Mouse (Mus musculus) kidney, postnatal 0 days (tissue): ENCODE measurements at regions not wholly inside any gene's neighbourhood (a gene's known extent, or its start where the extent isn't known, plus 50 kb on each side); places are given as distances from the start of the nearest gene placed in this dataset.

ENCODE experiments used
- ATAC-seq: fragments of 200-750 bp; cut with Nextera tagmentation; replicated peaks from 2 replicates; pipeline ENCODE4 v1.8.0; 2017; ENCODE audit warnings: low read depth, moderate number of reproducible peaks, moderate TSS enrichment, moderate library complexity; ENCODE audit not compliant: low FRiP score
- DNase-seq: peaks from one replicate; pipeline ENCODE4 v3.0.0-alpha.2; 2016; ENCODE audit warnings: low spot score
- H3K27ac ChIP-seq: fragments of 300-500 bp; sonication (generic); 2 replicates; pipeline ENCODE4 v1.5.1; 2014; ENCODE audit warnings: mild to moderate bottlenecking
- H3K27me3 ChIP-seq: fragments of 300-500 bp; sonication (generic); 2 replicates; pipeline ENCODE4 v1.6.1; 2014; ENCODE audit warnings: low read length, mixed read lengths; ENCODE audit not compliant: insufficient read depth
- H3K36me3 ChIP-seq: fragments of 300-500 bp; sonication (generic); 2 replicates; pipeline ENCODE4 v1.6.1; 2014; ENCODE audit warnings: low read length, mixed read lengths; ENCODE audit not compliant: insufficient read depth
- H3K4me1 ChIP-seq: fragments of 300-500 bp; sonication (generic); replicated peaks from 2 replicates; pipeline ENCODE4 v1.6.1; 2014; ENCODE audit warnings: antibody characterized with exemption, low read length, mixed read lengths; ENCODE audit not compliant: insufficient read depth
- H3K4me2 ChIP-seq: fragments of 300-500 bp; sonication (generic); 2 replicates; pipeline ENCODE4 v1.6.1; 2014; ENCODE audit warnings: mild to moderate bottlenecking, low read length, moderate library complexity, mixed read lengths
- H3K4me3 ChIP-seq: fragments of 300-500 bp; sonication (generic); replicated peaks from 2 replicates; pipeline ENCODE4 v1.5.1; 2014; ENCODE audit warnings: low read depth, low read length
- H3K9ac ChIP-seq: fragments of 300-500 bp; sonication (generic); 2 replicates; pipeline ENCODE4 v1.6.1; 2014; ENCODE audit warnings: low read depth, low read length
- H3K9me3 ChIP-seq: fragments of 300-500 bp; sonication (generic); replicated peaks from 2 replicates; pipeline ENCODE4 v1.6.1; 2016; ENCODE audit warnings: low read length, inconsistent platforms, mixed read lengths
- CTCF ChIP-seq: IDR thresholded peaks from 2 replicates; pipeline ENCODE4 v1.5.1; 2016; ENCODE audit warnings: antibody characterized with exemption, low read depth, mild to moderate bottlenecking, moderate library complexity
- WGBS: fragments of 180-500 bp; shearing (Covaris S2); extraction: QIAGEN DNeasy Blood & Tissue Kit; methylation state at CpG from one replicate; pipeline ENCODE4 v1.1.7; 2014; 5-methylcytosine and 5-hydroxymethylcytosine counted together

GRCm38 (mm10) chr11:113042710-113043109 is 260.7 kb downstream of the Sox9 start:
- Histone ChIP-seq H3K9me3 (no peaks in the 10 kb centered on the region), H3K4me2 (no peak overlapping the region), H3K9ac (no peak overlapping the region), H3K4me3 (no peak overlapping the region), H3K36me3 (no peaks in the 10 kb centered on the region), H3K27me3 (no peaks in the 10 kb centered on the region), H3K4me1 (peaks cover 12% of the 10 kb centered on the region), H3K27ac (no peak overlapping the region)
- DNase-seq: no peak
- TF ChIP-seq CTCF: no peak
- ATAC-seq: no peak
- WGBS: 35% methylated on average over 5 of the region's 5 CpGs

DNA sequence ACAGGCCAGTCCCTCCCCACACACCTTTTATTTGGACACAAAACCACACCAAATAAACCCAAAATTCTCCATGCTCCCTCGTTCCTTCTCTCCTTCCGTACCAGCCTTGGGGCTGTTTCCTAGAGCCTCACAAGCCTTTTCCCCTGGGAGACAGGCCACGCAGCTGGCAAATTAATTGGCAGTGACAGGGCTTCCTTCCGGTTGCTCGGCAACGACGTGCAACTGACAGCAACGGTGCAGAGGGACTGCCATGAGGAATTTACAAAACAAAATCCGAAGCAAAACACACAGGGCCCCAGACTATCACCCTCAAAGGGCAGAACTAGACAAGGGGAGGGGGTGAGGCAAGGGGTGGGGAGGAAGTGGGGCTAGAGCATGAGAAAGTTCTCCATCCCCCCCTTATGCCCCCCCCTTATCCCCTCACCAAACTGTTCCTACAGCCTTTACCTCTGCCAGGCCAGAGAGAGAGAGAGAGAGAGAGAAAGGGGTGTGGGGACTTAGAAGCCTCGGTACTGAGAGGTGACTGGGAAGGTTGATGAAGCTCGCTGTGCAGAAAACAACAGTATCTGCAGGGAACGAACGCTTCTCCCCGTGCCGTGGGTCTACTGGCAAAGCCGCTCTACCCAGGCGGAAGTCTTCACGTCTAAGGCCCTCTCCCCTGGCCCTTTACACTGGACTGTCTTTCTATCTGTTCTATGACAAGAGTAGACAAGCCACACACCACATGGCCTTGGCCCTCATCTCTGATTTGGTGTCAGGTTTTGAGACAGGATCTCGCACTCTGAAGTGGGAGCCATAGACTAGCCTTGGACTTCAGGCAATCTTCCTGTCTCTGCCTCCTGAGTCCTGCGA is 264.4 kb downstream of the Sox9 start:
- Histone ChIP-seq H3K4me2 (0 out of 2 replicates have a peak overlapping the region, but pooled peaks have one; percentile 5), H3K9ac (no peak overlapping the region)
- ATAC-seq: no peak

GRCm38 (mm10) chr11:113048158-113048557 is 266.1 kb downstream of the Sox9 start:
- no peak overlapping the region for H3K27ac ChIP-seq
- DNase-seq (no peak), ATAC-seq (no peak)
- TF ChIP-seq CTCF: no peak
- no peak overlapping the region for H3K9ac ChIP-seq
- no peak overlapping the region for H3K4me2 ChIP-seq
- H3K27me3 ChIP-seq: no peaks in the 10 kb centered on the region
- no peak overlapping the region for H3K4me3 ChIP-seq
- H3K36me3 ChIP-seq: no peaks in the 10 kb centered on the region
- peaks cover 18% of the 10 kb centered on the region for H3K4me1 ChIP-seq
- H3K9me3 ChIP-seq: no peaks in the 10 kb centered on the region
- 80% methylated on average over 7 of the region's 7 CpGs for WGBS

More for the DNA sequence above, 264.4 kb downstream of the Sox9 start:
- TF ChIP-seq CTCF: no peak
- no peaks in the 10 kb centered on the region for H3K9me3 ChIP-seq
- peaks cover 18% of the 10 kb centered on the region for H3K4me1 ChIP-seq
- H3K4me3 ChIP-seq: no peak overlapping the region
- H3K36me3 ChIP-seq: no peaks in the 10 kb centered on the region
- 42% methylated on average over 20 of the region's 20 CpGs for WGBS
- no peak overlapping the region for H3K27ac ChIP-seq
- H3K27me3 ChIP-seq: no peaks in the 10 kb centered on the region
- no peak for DNase-seq

- Histone ChIP-seq H3K9ac (no peak overlapping the region), H3K36me3 (no peaks in the 10 kb centered on the region), H3K27me3 (no peaks in the 10 kb centered on the region), H3K9me3 (no peaks in the 10 kb centered on the region), H3K4me1 (peaks cover 13% of the 10 kb centered on the region; the same call in 1 of the 2 replicates), H3K27ac (no peak overlapping the region), H3K4me2 (no peak overlapping the region), H3K4me3 (no peak overlapping the region)
- no peak for DNase-seq
- TF ChIP-seq CTCF: no peak
- 64% methylated on average over 8 of the region's 8 CpGs for WGBS
- ATAC-seq: no peak
These were observed 267.6 kb downstream of the Sox9 start for GRCm38 (mm10) chr11:113049593-113049992.

DNA sequence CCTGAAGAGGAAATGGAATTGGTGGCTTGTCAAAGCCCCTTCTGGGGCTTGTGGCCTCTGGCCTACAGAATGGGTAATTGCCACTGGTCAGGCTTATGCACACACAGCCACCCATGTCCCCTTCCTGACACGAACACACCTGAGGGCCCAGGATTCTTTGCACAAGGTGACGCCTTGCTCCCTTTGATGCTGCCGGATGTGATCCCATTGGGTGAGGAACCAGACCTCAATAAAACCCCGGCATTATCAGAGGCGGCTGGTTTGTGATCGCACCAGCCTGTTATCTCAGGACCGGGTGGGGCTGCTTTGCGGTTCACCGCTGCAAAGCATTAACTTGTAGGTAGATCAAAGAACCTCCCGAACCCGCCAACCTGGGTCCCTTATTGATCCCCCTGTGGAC is 270.5 kb downstream of the Sox9 start:
- no peak for ATAC-seq
- no peaks in the 10 kb centered on the region for H3K27me3 ChIP-seq
- H3K4me1 ChIP-seq: peaks cover 6% of the 10 kb centered on the region
- TF ChIP-seq CTCF: no peak
- H3K4me2 ChIP-seq: no peak overlapping the region
- H3K9me3 ChIP-seq: no peaks in the 10 kb centered on the region
- H3K4me3 ChIP-seq: no peak overlapping the region
- no peak for DNase-seq
- 93% methylated on average over 11 of the region's 11 CpGs for WGBS
- H3K36me3 ChIP-seq: no peaks in the 10 kb centered on the region
- H3K9ac ChIP-seq: no peak overlapping the region
- no peak overlapping the region for H3K27ac ChIP-seq

DNA sequence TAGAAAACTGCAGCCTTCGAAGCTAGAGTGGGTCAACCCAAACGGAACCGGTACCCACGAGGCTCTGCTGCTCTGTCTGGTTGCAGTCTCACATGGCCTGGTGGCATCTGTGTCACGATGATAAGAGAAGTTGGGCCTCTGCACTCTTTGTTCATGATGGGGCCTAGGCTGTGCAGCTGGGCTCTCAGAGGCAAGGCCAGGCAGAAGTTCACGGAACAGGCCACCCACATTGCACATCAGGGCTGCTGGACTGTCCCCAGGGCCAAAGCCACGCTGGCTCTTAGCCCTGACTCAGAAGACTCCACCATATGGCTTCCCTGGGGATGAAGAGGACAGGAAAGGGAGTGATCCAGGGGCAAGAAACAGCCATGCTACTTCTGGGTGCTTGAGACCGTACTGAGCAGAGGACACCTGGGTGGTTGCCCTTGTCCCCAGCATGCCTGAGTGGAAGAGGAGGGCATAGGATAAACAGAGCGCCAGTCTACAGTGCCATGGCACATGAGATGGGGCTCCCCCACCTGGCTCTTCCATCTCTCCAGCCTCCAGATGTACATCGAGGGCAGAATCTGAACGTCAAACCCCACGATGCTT is 274.1 kb downstream of the Sox9 start:
- TF ChIP-seq CTCF: no peak
- Histone ChIP-seq H3K9ac (no peak overlapping the region), H3K9me3 (no peaks in the 10 kb centered on the region), H3K4me2 (no peak overlapping the region), H3K27me3 (no peaks in the 10 kb centered on the region), H3K4me3 (no peak overlapping the region), H3K4me1 (peaks cover 6% of the 10 kb centered on the region), H3K27ac (no peak overlapping the region), H3K36me3 (no peaks in the 10 kb centered on the region)
- no peak for DNase-seq
- ATAC-seq: no peak
- WGBS: 60% methylated on average over 12 of the region's 12 CpGs
